Mouse (Mus musculus) CH12.LX (cell line): Measurements from ENCODE around the gene Nmral1.

Experiments
- CTCF ChIP-seq, 2 experiments: IDR thresholded peaks in 1 of 2; conservative IDR thresholded peaks in 1 of 2; 2 replicates each; pipeline ENCODE4 v1.5.1; 2011 to 2012; ENCODE audit warnings: low read depth in 2 of 2, low read length in 2 of 2, improper control_type of control experiment in 1 of 2, inconsistent platforms in 1 of 2, mild to moderate bottlenecking in 1 of 2, moderate library complexity in 1 of 2
- EP300 ChIP-seq: IDR thresholded peaks from 2 replicates; pipeline ENCODE4 v1.6.1; 2011; ENCODE audit warnings: low read length, improper control_type of control experiment
- ETS1 ChIP-seq: conservative IDR thresholded peaks from 2 replicates; pipeline ENCODE4 v1.6.1; 2012; ENCODE audit warnings: low read depth, mild to moderate bottlenecking, inconsistent platforms, low read length, improper control_type of control experiment, moderate library complexity
- MAFK ChIP-seq: IDR thresholded peaks from 2 replicates; pipeline ENCODE4 v1.6.1; 2011; ENCODE audit warnings: low read length, improper control_type of control experiment; ENCODE audit not compliant: insufficient replicate concordance
- POLR2A ChIP-seq: IDR thresholded peaks from 2 replicates; pipeline ENCODE4 v1.6.1; 2011; ENCODE audit warnings: low read depth, mild to moderate bottlenecking, improper control_type of control experiment, low read length
- RAD21 ChIP-seq: IDR thresholded peaks from 2 replicates; pipeline ENCODE4 v1.6.1; 2011; ENCODE audit warnings: low read depth, mild to moderate bottlenecking, low read length, improper control_type of control experiment, moderate library complexity

- TF ChIP-seq CTCF (conservative IDR thresholded peaks at IDR 0.05 in 1 of 2, IDR thresholded peaks at IDR 0.05 in 1 of 2; ENCODE audit: low read depth in 2 of 2, low read length in 2 of 2) (no peak), ETS1 (no peak), POLR2A (no peak), EP300 (no peak), RAD21 (no peak), MAFK (no peak)
Measured at GRCm38 (mm10) chr16:4725266-4725665, 6.1 kb upstream of the Nmral1 start.
